Mouse (Mus musculus): Measurements from ENCODE around the gene Rpl29. TPM values are rescaled to one million over a fixed set of nuclear protein-coding genes. Genes with fewer than 3 reads are reported as not detected.

The Rpl29 gene
- total and polyA plus RNA-seq, 3 experiments = 1,058 to 1,867 (median 1,257) TPM

DNA sequence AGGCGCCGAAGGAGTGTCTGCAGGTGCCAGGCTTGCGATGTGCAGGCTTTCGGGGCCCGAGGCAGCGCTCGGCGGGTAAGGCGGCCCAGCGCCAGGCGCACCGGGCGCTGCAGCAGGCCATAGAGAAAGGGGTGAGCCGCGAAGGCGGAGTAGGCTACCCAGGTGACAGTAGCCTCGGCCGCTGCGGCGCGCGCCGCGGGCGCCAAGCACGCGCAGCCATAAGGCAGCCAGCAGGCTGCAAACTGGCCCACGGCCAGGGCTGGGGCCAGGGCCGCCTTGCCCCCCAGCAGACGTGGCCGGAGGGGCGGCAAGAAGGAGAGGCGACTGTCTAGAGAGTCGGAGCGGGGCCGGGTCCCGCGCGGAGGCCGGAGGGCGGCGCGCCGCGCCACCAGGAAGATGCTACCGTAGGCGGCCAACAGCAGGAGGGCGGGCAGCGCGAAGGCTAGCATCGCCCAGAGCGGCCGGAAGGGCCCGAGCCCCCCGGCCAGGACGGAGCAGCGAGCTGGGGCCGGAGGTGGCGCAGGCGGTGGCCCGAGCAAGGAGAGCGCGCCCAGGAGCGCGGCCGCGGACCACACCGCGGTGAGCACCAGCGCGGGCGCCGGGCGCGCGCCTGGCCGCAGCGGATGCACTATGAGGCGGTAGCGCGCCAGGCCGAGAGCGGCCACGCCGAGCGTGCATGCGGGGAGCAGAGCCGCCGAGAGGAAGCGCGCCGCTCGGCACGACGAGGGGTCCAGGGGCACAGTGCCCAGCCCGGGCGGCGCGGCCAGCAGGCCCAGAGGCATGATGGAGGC lies 35.7 kb downstream of the Rpl29 start:
- H3K4me1 ChIP-seq (ENCODE audit: control insufficient read depth in 1 of 2, insufficient read depth in 2 of 2) = no peaks in the 10 kb centered on the region
- no peak for DNase-seq (ENCODE audit: extremely low read depth)
- peaks cover 43 to 63% of the 10 kb centered on the region in 2 experiments for H3K36me3 ChIP-seq (replicated peaks in 1 of 2; ENCODE audit: control insufficient read depth in 1 of 2, insufficient read depth in 1 of 2, low read length in 1 of 2)
- dilution Hi-C loops (cut with MboI; ENCODE audit: extremely low pct_ligation_motif_present, extremely low pct_unique_long_range_greater_than_20kb, low sequenced_read_pairs) (no loop called here), in situ Hi-C loops (cut with MboI; ENCODE audit: low pct_ligation_motif_present, low pct_unique_long_range_greater_than_20kb, low sequenced_read_pairs) (no loop called here)
- H3K9me3 ChIP-seq (replicated peaks; ENCODE audit: low read length) = peaks cover 16% of the 10 kb centered on the region
- H3K27ac ChIP-seq (ENCODE audit: insufficient read depth, low read depth) = no peak overlapping the region
- no peak overlapping the region for H3K4me2 ChIP-seq (ENCODE audit: insufficient read depth, low read depth, poor library complexity, severe bottlenecking)
- no peak for TF ChIP-seq GABPA (IDR thresholded peaks at IDR 0.05; ENCODE audit: insufficient replicate concordance, low read depth, low read length)
- H3K79me2 ChIP-seq (replicated peaks; ENCODE audit: control insufficient read depth, extremely low read depth, insufficient read depth, poor library complexity, severe bottlenecking) = no peaks in the 10 kb centered on the region
- no peak overlapping the region for H3K4me3 ChIP-seq (replicated peaks in 1 of 3; ENCODE audit: low read depth in 2 of 3, low read length in 2 of 3, poor library complexity in 1 of 3)
- H3K9ac ChIP-seq (ENCODE audit: insufficient read depth, low read depth) = no peak overlapping the region
- no peaks in the 10 kb centered on the region for H3K27me3 ChIP-seq (replicated peaks)

DNA sequence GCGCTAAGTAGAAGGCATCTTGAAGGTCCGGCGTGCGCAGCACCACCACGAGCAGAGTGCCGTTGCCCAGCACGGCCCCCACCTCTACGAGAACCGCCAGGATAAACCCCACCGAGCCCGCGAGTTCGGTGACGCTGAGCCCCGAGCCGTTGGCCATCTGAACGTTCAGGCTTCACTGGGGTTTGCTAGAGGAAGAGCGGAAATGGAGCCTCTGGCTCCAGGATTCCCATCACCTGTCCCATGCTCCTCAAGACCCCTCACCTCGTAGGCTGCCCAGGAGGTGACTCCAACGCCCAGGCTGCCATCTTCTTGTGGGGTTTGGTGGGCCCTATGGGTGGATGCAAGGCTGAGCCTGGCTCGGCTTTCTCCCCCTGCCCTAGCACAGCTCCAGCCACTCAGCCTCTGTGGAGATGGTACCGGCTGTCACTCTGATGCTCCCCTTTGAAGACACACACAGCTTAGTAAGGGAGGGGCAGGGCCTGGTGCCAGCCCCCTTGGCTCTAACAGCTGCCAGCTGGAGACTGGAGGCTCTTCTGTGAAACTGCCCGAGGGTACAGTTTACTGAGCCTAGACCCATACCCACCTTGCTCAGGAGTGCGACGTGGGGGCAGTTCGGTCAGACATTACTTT lies 36.4 kb downstream of the Rpl29 start, which contains the start of gene Gpr62:
Gene Gpr62 (minus strand): TSS at position 368 of the 630 bp plus-strand sequence.
- dilution Hi-C loops (cut with MboI; ENCODE audit: extremely low pct_ligation_motif_present, extremely low pct_unique_long_range_greater_than_20kb, low sequenced_read_pairs) = no loop called here
- Histone ChIP-seq H3K27me3 (replicated peaks) (no peaks in the 10 kb centered on the region), H3K79me2 (replicated peaks; ENCODE audit: control insufficient read depth, extremely low read depth, insufficient read depth, poor library complexity, severe bottlenecking) (no peaks in the 10 kb centered on the region), H3K36me3 (replicated peaks in 1 of 2; ENCODE audit: control insufficient read depth in 1 of 2, insufficient read depth in 1 of 2, low read length in 1 of 2) (peaks cover 35 to 58% of the 10 kb centered on the region in 2 experiments), H3K4me3 (replicated peaks in 1 of 3; ENCODE audit: low read depth in 2 of 3, low read length in 2 of 3, poor library complexity in 1 of 3) (no peak within 1 kb of the TSS), H3K4me2 (ENCODE audit: insufficient read depth, low read depth, poor library complexity, severe bottlenecking) (no peak within 1 kb of the TSS), H3K4me1 (ENCODE audit: control insufficient read depth in 1 of 2, insufficient read depth in 2 of 2) (no peaks in the 10 kb centered on the region), H3K27ac (ENCODE audit: insufficient read depth, low read depth) (no peak within 1 kb of the TSS), H3K9me3 (replicated peaks; ENCODE audit: low read length) (peaks cover 16% of the 10 kb centered on the region), H3K9ac (ENCODE audit: insufficient read depth, low read depth) (no peak within 1 kb of the TSS)
- no peak for DNase-seq (ENCODE audit: extremely low read depth)
- no peak for TF ChIP-seq MXI1 (IDR thresholded peaks at IDR 0.05; ENCODE audit: low read depth, low read length)
- TF ChIP-seq USF1 (IDR thresholded peaks at IDR 0.05; ENCODE audit: low read depth, low read length) = no peak
- TF ChIP-seq PAX5 (IDR thresholded peaks at IDR 0.05; ENCODE audit: low read length) = no peak
- TF ChIP-seq EP300 (IDR thresholded peaks at IDR 0.05; ENCODE audit: low read length) = no peak
- no peak for TF ChIP-seq TBP (conservative IDR thresholded peaks at IDR 0.05; ENCODE audit: low read depth, low read length)
- no peak for TF ChIP-seq MEF2A (IDR thresholded peaks at IDR 0.05; ENCODE audit: borderline replicate concordance, low read depth, low read length)
- no peak for TF ChIP-seq MAX (IDR thresholded peaks at IDR 0.05; ENCODE audit: low read length)
- TF ChIP-seq GABPA (IDR thresholded peaks at IDR 0.05; ENCODE audit: insufficient replicate concordance, low read depth, low read length) = no peak
- TF ChIP-seq USF2 (conservative IDR thresholded peaks at IDR 0.05; ENCODE audit: low read depth, low read length) = no peak
- TF ChIP-seq ZKSCAN1 (IDR thresholded peaks at IDR 0.05; ENCODE audit: borderline replicate concordance, low read depth, low read length) = no peak
- TF ChIP-seq HCFC1 (IDR thresholded peaks at IDR 0.05; ENCODE audit: low read depth, low read length) = no peak
- TF ChIP-seq UBTF (IDR thresholded peaks at IDR 0.05; ENCODE audit: low read depth, low read length) = no peak
- no peak for TF ChIP-seq E2F4 (IDR thresholded peaks at IDR 0.05; ENCODE audit: insufficient replicate concordance, low read depth, low read length)
- no peak for TF ChIP-seq RCOR1 (conservative IDR thresholded peaks at IDR 0.05; ENCODE audit: low read depth, low read length)
- no peak for TF ChIP-seq IRF4 (IDR thresholded peaks at IDR 0.05; ENCODE audit: low read depth, low read length)
- no peak for TF ChIP-seq MYC (IDR thresholded peaks at IDR 0.05; ENCODE audit: low read depth, low read length)
- no peak for TF ChIP-seq RAD21 (IDR thresholded peaks at IDR 0.05; ENCODE audit: low read depth, low read length)
- TF ChIP-seq MAZ (IDR thresholded peaks at IDR 0.05; ENCODE audit: low read depth, low read length) = no peak
- in situ Hi-C loops (cut with MboI; ENCODE audit: low pct_ligation_motif_present, low pct_unique_long_range_greater_than_20kb, low sequenced_read_pairs) = no loop called here

Measured in CH12.LX (cell line).